Mouse (Mus musculus) limb, embryonic 14.5 days (tissue): ENCODE results near the gene Abtb2. TPM values are rescaled to one million over a fixed set of nuclear protein-coding genes. Genes with fewer than 3 reads are reported as not detected.

Experiments used
- ATAC-seq: fragments of 200-750 bp; cut with Nextera tagmentation; 2 replicates; pipeline ENCODE4 v1.8.0; 2017; ENCODE audit warnings: low read depth, moderate number of reproducible peaks, moderate TSS enrichment; ENCODE audit not compliant: low FRiP score
- DNase-seq: peaks from one replicate; pipeline ENCODE4 v3.0.0-alpha.2; 2015; ENCODE audit warnings: low spot score
- H3K27ac ChIP-seq: fragments of 300-500 bp; sonication (generic); replicated peaks from 2 replicates; pipeline ENCODE4 v1.5.1; 2014; ENCODE audit warnings: low read depth, mild to moderate bottlenecking, low read length, moderate library complexity, mixed read lengths
- H3K27me3 ChIP-seq: fragments of 300-500 bp; sonication (generic); 2 replicates; pipeline ENCODE4 v1.6.1; 2014; ENCODE audit warnings: low read length, mixed read lengths; ENCODE audit not compliant: control insufficient read depth, insufficient read depth
- H3K36me3 ChIP-seq: fragments of 300-500 bp; sonication (generic); 2 replicates; pipeline ENCODE4 v1.6.1; 2014; ENCODE audit warnings: mild to moderate bottlenecking, low read length, moderate library complexity, mixed read lengths; ENCODE audit not compliant: control insufficient read depth, insufficient read depth
- H3K4me1 ChIP-seq: fragments of 300-500 bp; sonication (generic); 2 replicates; pipeline ENCODE4 v1.6.1; 2014; ENCODE audit warnings: antibody characterized with exemption, low read length, mixed read lengths; ENCODE audit not compliant: control insufficient read depth, insufficient read depth
- H3K4me2 ChIP-seq: fragments of 300-500 bp; sonication (generic); replicated peaks from 2 replicates; pipeline ENCODE4 v1.6.1; 2014; ENCODE audit warnings: low read depth, mild to moderate bottlenecking, low read length, moderate library complexity; ENCODE audit not compliant: severe bottlenecking
- H3K4me3 ChIP-seq: fragments of 300-500 bp; sonication (generic); replicated peaks from 2 replicates; pipeline ENCODE4 v1.5.1; 2014; ENCODE audit warnings: low read length
- H3K9ac ChIP-seq: fragments of 300-500 bp; sonication (generic); 2 replicates; pipeline ENCODE4 v1.6.1; 2014; ENCODE audit warnings: mild to moderate bottlenecking, low read depth, low read length, moderate library complexity; ENCODE audit not compliant: severe bottlenecking
- H3K9me3 ChIP-seq: fragments of 300-500 bp; sonication (generic); 2 replicates; pipeline ENCODE4 v1.6.1; 2016; ENCODE audit warnings: low read length; ENCODE audit not compliant: control insufficient read depth
- POLR2A ChIP-seq: fragments of 200-500 bp; IDR thresholded peaks from 2 replicates; pipeline ENCODE4 v1.8.0; 2012; ENCODE audit warnings: inconsistent platforms, mild to moderate bottlenecking, moderate library complexity, borderline replicate concordance; ENCODE audit not compliant: insufficient read depth, insufficient read length; ENCODE audit errors: extremely low read depth
- WGBS: fragments of 180-500 bp; shearing (Covaris S2); extraction: QIAGEN DNeasy Blood & Tissue Kit; methylation state at CpG from one replicate; pipeline ENCODE4 v1.1.7; 2014; 5-methylcytosine and 5-hydroxymethylcytosine counted together
- polyA plus RNA-seq, 2 experiments: library from polyadenylated mRNA; depleted of rRNA in 1 of 2; stranded (reverse) in 1 of 2; unstranded in 1 of 2; fragments of >200 nt; fragmentation: Nextera tagmentation in 1 of 2; extraction: Ambion mirVana in 1 of 2; gene quantifications; 2 replicates each; pipeline versions ENCODE4 v1.2.1 to v1.2.3; 2012 to 2014

The Abtb2 gene
- polyA plus RNA-seq, 2 experiments, result 15.6 to 22.7 TPM

DNA sequence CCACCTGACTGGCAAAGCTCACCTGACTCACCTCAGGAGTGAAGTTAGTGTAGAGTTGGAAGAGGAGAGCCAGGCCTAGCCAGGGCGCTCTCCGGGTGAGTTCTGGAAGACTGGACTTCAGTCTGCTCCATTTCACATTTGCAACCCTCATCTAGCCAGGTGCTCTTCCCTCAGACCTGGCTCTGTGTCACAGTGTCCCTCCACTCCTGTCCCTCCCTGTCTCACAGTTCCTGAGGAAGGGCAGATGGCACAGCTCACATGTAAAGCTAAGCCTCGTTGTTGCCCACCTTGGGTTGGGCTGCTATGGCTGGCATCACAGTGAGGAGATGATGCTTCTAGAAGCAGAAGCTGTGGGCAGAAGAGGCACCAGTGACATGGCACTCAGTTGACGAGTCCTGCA, 139.7 kb downstream of the Abtb2 start:
- Histone ChIP-seq H3K27me3 (no peaks in the 10 kb centered on the region), H3K4me1 (peaks cover 21% of the 10 kb centered on the region), H3K36me3 (peaks cover 77% of the 10 kb centered on the region), H3K27ac (no peak overlapping the region; the same call in 1 of the 2 replicates), H3K4me3 (no peak overlapping the region), H3K9me3 (no peaks in the 10 kb centered on the region), H3K4me2 (no peak overlapping the region), H3K9ac (no peak overlapping the region)
- no peak for ATAC-seq
- DNase-seq, result no peak
- no peak for TF ChIP-seq POLR2A
- 71% methylated on average over 4 of the region's 4 CpGs for WGBS

DNA sequence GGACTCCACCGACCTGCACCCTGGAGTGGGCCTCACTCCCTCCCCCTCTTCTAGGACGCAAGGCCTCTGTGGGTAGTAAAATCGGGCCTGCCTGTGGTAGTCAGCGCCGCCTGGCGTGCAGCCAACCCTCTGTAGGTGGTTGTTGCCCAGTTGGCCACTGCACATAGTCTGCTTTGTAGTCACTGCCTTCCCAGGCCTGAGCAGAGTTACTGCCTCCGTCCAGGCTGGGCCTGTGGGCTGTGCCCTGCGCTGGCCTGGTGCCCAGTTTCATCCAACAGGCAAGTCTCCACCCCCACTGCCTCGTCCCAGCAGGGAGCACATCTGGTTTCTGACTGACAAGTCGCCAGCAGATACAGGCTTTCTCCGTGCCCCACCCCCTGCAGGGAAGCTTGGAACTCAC, 140.1 kb downstream of the Abtb2 start:
- peak; percentile 69 for DNase-seq
- ATAC-seq, result peak; percentile 75
- no peak overlapping the region for H3K9ac ChIP-seq
- H3K27ac ChIP-seq, result no peak overlapping the region; the same call in 1 of the 2 replicates
- H3K9me3 ChIP-seq, result no peaks in the 10 kb centered on the region
- H3K4me1 ChIP-seq, result peaks cover 21% of the 10 kb centered on the region
- no peaks in the 10 kb centered on the region for H3K27me3 ChIP-seq
- no peak overlapping the region for H3K4me3 ChIP-seq
- H3K4me2 ChIP-seq, result no peak overlapping the region
- TF ChIP-seq POLR2A, result no peak
- peaks cover 78% of the 10 kb centered on the region for H3K36me3 ChIP-seq
- WGBS, result 17% methylated on average over 11 of the region's 11 CpGs

DNA sequence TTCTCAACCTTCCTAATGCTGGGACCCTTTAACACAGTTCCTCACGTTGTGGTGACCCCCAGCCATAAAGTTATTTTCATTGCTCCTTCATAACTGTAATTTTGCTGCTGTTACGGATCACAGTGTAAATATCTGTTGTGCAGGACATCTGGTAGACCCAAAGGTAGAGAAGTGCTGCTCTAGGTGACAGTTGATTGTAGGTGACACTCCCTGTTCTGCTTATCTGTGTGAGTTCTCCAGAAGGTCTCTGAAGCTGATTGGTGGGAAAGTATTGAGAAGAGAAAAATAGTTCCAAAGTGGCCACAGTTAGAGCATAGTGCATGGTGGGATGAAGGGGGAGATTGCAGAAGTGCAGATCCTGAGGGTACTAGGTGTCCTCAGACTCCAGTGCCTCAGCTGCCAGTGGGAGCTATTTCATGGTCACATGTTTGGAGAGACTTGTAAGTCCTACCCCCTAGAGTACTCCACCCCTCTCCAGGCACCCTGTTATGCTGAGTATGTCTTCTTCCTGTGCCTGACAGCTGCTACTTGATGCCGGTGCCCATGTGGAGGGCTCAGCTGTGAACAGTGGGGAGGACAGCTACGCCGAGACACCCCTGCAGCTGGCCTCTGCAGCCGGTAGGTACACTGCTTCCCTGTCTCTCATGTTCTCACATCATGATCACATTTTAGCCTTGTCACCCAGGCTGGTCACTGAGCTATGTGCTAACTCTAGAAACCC, 141.1 kb downstream of the Abtb2 start:
- Histone ChIP-seq H3K4me1 (peaks cover 21% of the 10 kb centered on the region), H3K27me3 (no peaks in the 10 kb centered on the region), H3K9me3 (no peaks in the 10 kb centered on the region), H3K27ac (no peak overlapping the region), H3K4me2 (no peak overlapping the region), H3K4me3 (no peak overlapping the region), H3K9ac (no peak overlapping the region), H3K36me3 (peaks cover 79% of the 10 kb centered on the region)
- ATAC-seq (peak; percentile 50; the same call in 1 of the 2 replicates), DNase-seq (no peak)
- WGBS, result 78% methylated on average over 6 of the region's 6 CpGs
- TF ChIP-seq POLR2A, result no peak

DNA sequence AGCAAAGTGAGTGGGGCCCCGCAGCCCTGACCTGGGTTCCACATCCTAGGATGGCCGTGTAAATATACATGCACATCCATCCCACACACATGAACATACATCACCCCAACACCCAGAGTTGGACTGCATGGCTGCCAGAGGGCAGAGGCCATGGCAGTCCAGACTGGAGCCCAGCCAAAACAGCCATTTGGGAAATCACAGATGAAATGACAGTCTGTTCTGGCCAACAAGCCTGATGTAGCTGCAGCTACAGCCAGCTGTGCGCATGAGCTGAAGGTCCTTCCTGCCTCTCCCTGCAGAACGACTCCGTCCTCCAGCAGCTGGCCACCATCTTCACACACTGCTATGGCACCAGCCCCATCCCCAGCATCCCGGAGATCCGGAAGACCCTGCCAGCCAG, 144.7 kb downstream of the Abtb2 start:
- ATAC-seq (no peak), DNase-seq (no peak)
- no peak overlapping the region for H3K27ac ChIP-seq
- no peak for TF ChIP-seq POLR2A
- H3K4me1 ChIP-seq, result peaks cover 12% of the 10 kb centered on the region
- peaks cover 84% of the 10 kb centered on the region for H3K36me3 ChIP-seq
- 82% methylated on average over 7 of the region's 7 CpGs for WGBS
- no peaks in the 10 kb centered on the region for H3K27me3 ChIP-seq
- H3K9ac ChIP-seq, result no peak overlapping the region
- H3K9me3 ChIP-seq, result no peaks in the 10 kb centered on the region
- H3K4me3 ChIP-seq, result no peak overlapping the region
- H3K4me2 ChIP-seq, result no peak overlapping the region

DNA sequence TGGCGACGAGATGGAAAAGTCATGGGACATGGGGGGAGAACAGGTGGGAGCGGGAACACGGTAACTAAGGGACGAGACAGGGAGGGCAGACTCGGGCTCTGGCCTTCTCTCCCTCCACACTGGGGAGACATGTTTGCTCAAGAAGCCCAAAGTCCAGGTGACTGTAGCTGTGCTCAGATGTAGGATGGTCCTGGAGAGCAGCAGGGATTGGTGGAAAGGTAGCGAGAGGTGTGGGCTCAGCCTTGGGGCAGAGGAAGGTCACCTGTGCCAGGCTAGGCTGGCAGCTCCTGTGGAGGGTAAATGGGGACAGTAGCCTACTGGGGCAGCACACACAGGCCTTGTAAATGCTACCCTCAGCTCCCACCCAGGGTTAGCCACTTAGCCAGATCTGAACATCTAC, 147.7 kb downstream of the Abtb2 start:
- 90% methylated on average over 7 of the region's 7 CpGs for WGBS
- no peaks in the 10 kb centered on the region for H3K27me3 ChIP-seq
- H3K9ac ChIP-seq, result no peak overlapping the region
- no peaks in the 10 kb centered on the region for H3K4me1 ChIP-seq
- no peak overlapping the region for H3K4me2 ChIP-seq
- DNase-seq (no peak), ATAC-seq (no peak)
- peaks cover 91% of the 10 kb centered on the region for H3K36me3 ChIP-seq
- no peak overlapping the region for H3K4me3 ChIP-seq
- TF ChIP-seq POLR2A, result no peak
- H3K27ac ChIP-seq, result no peak overlapping the region
- H3K9me3 ChIP-seq, result no peaks in the 10 kb centered on the region
